Mouse (Mus musculus) thymus, postnatal 25 days (tissue): ENCODE data around the gene Adra2b.

Experiments used
- DNase-seq: peaks from one replicate; pipeline ENCODE4 v3.0.0; 2022

The Adra2b gene

DNA sequence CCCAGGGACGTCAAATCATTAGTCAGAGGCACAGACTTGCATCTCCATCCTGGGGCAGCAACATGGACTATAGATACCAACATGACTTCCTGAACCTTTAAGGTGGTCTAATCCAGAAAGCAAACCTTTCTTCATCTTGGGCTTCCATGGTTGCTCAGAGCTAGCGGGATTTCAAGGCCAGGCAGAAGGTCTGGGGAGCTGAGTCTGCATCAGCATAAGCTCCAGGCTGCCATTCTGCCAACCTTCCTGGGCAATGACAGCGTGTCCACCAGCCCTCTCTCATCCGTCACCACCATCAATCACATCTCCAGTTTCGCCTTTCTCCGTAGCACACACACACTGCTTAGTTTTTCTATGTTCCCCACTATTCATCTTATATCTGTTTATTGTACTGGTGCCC is 23.7 kb upstream of the Adra2b start:
- no peak for DNase-seq

DNA sequence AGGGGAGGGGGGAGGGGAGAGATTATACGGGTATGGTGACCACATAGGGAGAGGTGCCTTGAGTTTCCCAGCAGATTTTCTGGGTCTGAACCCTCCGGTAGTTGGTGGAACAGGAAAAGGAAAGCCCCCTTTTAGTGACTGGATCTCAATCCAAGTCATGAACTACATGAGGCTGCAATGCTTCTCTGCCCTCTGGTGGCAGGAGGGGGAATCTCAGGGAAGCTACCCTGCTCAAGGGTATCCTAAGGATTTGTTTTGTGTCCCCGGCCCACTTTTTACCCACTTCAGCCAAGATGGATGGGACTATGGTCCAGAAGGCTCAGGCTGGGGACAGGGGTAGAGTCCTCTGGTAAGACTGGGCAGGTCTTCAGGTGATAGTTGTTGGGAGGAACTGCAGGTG is 21.8 kb upstream of the Adra2b start:
- DNase-seq, result peak; percentile 84

DNA sequence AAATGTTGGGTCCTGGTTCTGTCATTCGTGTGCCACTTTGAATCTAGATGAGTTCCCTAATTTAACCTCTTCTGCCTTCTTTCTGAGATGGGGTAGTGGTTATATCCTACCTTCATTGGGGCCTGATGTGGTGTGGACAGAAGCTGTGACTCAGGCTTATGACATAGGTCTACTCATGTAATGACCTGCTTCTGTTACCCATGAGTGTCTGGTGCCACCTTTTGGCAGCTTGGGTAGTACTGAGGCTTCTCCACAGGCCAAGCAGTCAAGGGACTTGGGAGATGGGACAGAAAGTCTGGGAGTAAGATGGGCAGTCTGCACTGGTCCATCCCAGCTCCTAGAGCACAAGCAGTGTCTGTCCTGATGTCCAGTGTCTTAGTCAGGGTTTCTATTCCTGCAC is 16.7 kb upstream of the Adra2b start:
- DNase-seq, result peak; percentile 50

DNA sequence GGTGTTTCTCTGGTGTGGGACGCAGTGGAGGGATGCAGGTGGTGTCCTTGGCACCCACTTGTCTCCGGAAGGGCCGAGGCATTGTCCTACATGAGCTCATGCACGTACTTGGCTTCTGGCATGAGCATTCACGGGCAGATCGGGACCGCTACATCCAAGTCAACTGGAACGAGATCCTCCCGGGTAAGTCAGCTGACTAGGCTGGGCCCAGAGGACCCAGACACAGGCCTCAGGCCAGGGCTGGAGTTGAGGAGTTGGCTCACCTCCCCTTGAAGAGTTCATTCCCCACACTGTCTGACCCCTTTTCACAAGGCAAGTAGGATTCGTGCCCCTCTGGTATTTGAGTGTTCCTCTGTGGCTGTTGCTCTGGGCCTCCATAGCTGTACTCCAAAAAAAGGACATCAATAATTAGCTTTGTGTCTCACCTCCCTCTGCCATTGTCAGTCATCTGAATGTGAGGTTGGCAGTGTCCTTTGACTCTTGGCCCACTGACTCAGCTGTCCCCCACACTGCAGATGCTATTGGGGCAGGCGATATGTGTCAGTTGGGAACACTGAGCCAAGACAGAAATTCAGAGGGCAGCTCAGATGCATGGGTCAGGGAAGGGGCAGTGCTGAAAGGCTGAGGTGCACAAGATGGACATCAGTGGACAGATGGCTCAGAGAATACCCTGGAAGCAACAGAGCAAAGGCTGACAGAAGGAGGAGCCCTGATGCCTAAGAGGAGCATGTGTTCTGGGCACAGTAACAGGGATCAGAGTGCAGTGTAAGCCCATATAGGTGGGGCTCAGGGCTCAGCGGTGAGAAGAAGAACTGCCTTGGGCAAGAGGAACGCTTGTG is 15.6 kb upstream of the Adra2b start:
- DNase-seq, result no peak

- DNase-seq, result no peak
Measured at GRCm38 (mm10) chr2:127353881-127354280, 9.1 kb upstream of the Adra2b start.

- no peak for DNase-seq
Measured at GRCm38 (mm10) chr2:127363282-127363652, 259 bp downstream of the Adra2b start.

- no peak for DNase-seq
Measured at GRCm38 (mm10) chr2:127363696-127364095, 688 bp downstream of the Adra2b start.

GRCm38 (mm10) chr2:127364452-127364851 is 1.4 kb downstream of the Adra2b start:
- DNase-seq, result no peak

GRCm38 (mm10) chr2:127367126-127367820 is 4.3 kb downstream of the Adra2b start:
- DNase-seq, result no peak

- DNase-seq, result no peak
Measured at GRCm38 (mm10) chr2:127369703-127370376, 6.8 kb downstream of the Adra2b start.

- DNase-seq, result no peak
Measured at GRCm38 (mm10) chr2:127370561-127371483, 7.8 kb downstream of the Adra2b start.

DNA sequence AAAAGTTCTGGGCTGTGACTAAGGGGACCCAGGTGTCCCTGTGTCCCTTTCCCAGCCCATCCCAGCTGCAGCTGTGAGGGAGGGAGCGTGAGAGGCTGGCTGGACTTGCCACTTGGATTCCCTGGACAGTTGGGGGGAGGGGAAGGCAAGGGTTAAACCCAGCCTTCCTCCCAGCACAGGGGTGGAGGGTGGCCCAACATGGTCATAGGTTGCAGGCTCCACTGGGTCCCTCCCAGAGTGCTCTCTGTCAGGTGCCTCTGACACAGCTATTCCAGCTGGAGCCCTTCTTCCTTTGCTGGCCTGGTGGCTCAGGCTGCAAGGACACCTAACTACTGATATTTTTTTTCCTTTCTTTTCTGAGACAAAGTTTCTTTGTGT is 8.5 kb downstream of the Adra2b start:
- no peak for DNase-seq

DNA sequence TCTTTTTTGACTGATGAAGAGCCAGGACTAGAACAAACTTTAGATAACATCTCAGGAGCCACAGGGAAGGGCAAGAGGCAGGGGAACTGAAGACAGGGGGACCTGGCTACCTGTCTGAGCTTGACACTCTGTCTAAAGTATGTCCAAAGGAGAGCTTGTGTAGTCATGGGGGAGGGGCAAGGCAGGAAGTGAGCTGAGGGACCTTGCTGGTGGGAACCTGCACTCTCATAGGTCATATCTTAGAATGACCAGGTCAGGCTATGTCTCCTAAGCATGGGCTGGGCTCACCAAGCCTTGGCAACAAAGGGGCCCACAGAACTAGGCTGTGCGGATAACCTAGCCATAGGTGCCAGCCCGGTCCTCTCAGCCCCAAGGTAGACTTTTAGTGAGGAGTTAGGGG is 9.1 kb downstream of the Adra2b start:
- DNase-seq, result no peak

GRCm38 (mm10) chr2:127374131-127374530 is 11.1 kb downstream of the Adra2b start:
- DNase-seq, result no peak

- DNase-seq, result no peak
Measured at GRCm38 (mm10) chr2:127375087-127375486, 12.1 kb downstream of the Adra2b start.

DNA sequence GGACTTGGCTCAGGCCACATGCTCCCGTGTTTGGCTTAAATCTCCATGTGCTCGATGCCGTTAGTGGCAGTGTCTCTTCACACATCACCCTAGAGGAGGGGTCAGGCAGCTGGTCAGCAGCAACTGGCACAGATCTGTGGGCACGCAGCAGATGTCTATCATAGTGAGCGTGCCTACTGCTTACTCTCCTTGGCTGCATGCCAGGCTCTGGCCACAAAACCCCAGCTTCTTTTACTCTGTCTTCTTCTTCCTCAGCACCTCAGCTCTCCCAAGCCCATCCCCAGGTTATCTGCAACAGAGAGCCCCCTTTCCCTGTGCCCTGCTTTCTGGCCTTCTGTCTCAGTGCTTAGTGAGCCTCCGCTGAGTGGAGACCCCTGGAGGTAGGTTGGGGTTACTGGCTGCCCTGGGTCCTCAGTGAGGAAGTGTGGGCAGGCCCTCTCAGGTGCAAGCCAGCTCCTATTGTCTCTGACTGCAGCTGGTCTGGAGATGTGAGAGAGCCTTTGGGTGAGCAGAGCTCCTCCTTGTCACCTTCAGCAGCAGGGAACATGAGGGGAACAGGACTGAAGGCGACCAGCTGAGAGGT is 12.8 kb downstream of the Adra2b start:
- DNase-seq, result peak; percentile 51

DNA sequence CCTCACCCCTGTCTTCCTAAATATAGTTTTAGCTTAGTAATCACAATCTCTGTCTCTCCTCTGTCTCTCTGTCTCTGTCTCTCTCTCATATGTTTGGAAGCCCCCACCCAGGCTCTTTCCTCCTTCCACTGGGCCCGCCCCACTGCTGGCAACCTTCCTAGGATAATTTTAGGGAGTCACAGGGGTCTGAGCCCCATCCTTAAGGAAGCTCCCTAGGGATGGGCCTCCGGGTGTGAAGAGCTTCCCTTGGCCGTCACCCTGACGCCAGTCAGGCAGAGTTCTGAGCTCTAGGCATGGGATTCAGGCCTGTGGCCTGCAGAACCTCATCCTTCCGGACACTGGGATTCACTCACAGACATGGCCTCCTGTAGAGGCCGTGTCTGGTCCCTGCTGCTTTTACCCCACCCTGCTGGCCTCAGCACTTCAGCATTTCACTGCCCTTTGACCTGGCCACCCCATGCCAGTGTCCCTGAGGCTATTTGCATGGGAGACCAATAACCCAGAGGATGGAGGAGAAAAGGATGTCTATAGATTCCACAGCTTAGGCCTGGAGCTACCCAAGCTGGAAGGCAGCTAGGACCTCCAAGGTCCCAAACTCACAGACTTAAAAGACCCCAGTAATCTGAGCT is 13.5 kb downstream of the Adra2b start:
- no peak for DNase-seq

DNA sequence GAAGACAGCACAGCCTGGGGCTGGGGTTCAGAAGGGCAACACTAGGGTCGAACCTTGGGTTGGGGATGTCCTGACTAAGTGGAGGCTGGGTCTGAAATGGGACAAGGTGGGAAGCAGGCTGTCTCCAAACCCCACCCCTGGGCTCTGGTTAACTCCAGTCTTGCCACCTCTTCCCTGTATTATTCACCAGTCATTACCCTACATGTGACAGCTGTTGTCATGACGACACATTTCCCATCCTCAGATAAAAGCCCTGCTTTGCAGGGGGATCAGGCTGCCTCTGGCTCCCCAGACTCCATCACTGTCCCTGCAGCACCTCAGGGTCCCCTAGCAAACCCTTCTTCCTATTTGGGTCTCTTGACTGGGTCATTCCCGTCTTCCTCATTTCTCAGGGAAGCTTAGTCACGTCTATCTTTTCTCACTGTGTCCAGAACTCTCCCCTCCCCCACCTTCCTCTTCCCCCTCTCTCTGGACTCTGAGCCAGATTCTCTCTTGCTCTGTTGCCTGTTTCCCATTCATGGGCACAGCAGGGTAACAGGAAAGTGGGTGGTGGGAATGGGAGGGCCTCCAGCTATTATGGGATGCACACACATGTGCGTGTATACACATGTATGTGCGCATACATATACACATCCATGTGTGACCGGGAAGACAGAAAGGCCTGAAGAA is 15.1 kb downstream of the Adra2b start:
- DNase-seq, result no peak

DNA sequence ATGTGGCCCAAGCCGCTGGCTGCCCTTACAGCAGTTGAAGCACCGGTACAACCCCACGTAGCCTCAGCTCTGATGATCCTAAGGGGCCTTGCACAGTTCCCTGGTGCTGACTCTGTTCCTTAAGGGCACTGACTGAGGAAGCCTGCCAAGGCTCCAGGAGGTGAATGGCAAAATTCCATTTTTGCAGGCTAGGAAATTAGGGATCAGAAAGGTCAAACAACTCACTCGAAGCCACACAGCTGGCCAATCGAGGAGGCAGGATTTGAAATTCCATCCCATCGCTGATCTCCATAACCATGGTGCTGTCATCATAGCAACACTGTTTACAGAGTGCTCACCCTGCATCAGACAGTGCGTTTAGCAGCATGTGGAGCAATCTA is 15.6 kb downstream of the Adra2b start:
- DNase-seq, result no peak

DNA sequence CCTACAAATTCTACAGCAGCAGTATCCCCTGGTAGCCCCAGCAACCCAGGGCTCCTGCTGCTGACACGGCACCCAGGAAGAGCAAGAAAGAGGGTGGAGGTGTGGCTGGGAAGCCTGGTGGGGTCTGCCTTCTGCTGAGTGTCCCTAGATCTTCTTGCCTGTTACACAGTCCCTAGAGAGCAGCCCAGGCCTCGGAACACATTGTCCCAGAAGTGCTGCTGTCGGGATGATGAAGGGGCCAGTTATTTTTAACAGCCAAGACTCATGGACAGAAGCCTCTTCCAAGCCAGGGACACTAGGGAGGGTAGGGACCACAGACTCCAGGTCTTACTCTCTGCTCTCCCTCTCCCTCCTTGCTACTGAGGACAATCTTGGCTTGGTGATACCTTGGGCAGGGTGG is 16.2 kb downstream of the Adra2b start:
- no peak for DNase-seq

DNA sequence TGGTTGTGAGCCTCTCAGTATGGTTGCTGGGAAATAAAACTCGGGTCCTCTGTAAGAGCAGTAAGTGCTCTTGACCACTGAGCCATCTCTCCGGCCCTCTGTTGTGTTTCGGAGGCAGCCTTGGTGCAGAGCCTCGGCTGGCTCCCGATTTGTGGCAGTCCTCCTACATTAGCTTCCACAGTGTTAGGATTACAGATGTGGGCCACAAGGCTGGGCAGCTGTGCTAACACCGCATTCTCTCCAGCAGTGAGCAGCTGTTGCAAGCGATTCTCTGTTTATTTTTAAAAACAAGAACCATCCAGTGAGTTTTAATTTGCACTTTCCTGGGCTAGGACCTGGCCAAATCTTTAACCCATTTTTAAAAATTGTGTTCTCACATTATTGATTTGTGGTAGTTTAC is 20.9 kb downstream of the Adra2b start:
- no peak for DNase-seq
